Mouse (Mus musculus) hindbrain, embryonic 15.5 days (tissue): Measurements from ENCODE around the gene Prr5l. TPM values are rescaled to one million over a fixed set of nuclear protein-coding genes. Genes with fewer than 3 reads are reported as not detected.
A peak's percentile ranks its signal among the peaks of the same experiment; 100 is the strongest.

ENCODE experiments used
- ATAC-seq: fragments of 200-750 bp; cut with Nextera tagmentation; 2 replicates; pipeline ENCODE4 v1.8.0; 2017; ENCODE audit warnings: low read depth, moderate number of reproducible peaks, moderate TSS enrichment; ENCODE audit not compliant: low FRiP score
- H3K27ac ChIP-seq: fragments of 300-500 bp; sonication (generic); replicated peaks from 2 replicates; pipeline ENCODE4 v1.5.1; 2015; ENCODE audit warnings: mild to moderate bottlenecking, inconsistent platforms
- H3K27me3 ChIP-seq: fragments of 300-500 bp; sonication (generic); 2 replicates; pipeline ENCODE4 v1.6.1; 2015; ENCODE audit warnings: control low read depth, inconsistent platforms
- H3K36me3 ChIP-seq: fragments of 300-500 bp; sonication (generic); 2 replicates; pipeline ENCODE4 v1.6.1; 2015; ENCODE audit warnings: control low read depth, inconsistent platforms
- H3K4me1 ChIP-seq: fragments of 300-500 bp; sonication (generic); replicated peaks from 2 replicates; pipeline ENCODE4 v1.6.1; 2015; ENCODE audit warnings: control low read depth, inconsistent platforms
- H3K4me2 ChIP-seq: fragments of 300-500 bp; sonication (generic); 2 replicates; pipeline ENCODE4 v1.6.1; 2015; ENCODE audit warnings: moderate library complexity, mild to moderate bottlenecking, inconsistent platforms
- H3K4me3 ChIP-seq: fragments of 300-500 bp; sonication (generic); 2 replicates; pipeline ENCODE4 v1.5.1; 2015; ENCODE audit warnings: mild to moderate bottlenecking, inconsistent platforms
- H3K9ac ChIP-seq: fragments of 300-500 bp; sonication (generic); 2 replicates; pipeline ENCODE4 v1.6.1; 2015; ENCODE audit warnings: inconsistent platforms
- H3K9me3 ChIP-seq: fragments of 300-500 bp; sonication (generic); 2 replicates; pipeline ENCODE4 v1.6.1; 2016; ENCODE audit warnings: control low read depth, inconsistent platforms
- whole genome bisulfite sequencing: fragments of 180-500 bp; shearing (Covaris S2); methylation state at CpG from one replicate; pipeline ENCODE4 v1.1.7; 2015; 5-methylcytosine and 5-hydroxymethylcytosine counted together
- polyA plus RNA-seq: library from polyadenylated mRNA; unstranded; fragments of >200 nt; fragmentation: Nextera tagmentation; extraction: Ambion mirVana; gene quantifications from 2 replicates; pipeline ENCODE4 v1.2.1, GENCODE M21; 2015

Prr5l gene
- polyA plus RNA-seq, 1 experiment from 2014 or later = 5.9 TPM

DNA sequence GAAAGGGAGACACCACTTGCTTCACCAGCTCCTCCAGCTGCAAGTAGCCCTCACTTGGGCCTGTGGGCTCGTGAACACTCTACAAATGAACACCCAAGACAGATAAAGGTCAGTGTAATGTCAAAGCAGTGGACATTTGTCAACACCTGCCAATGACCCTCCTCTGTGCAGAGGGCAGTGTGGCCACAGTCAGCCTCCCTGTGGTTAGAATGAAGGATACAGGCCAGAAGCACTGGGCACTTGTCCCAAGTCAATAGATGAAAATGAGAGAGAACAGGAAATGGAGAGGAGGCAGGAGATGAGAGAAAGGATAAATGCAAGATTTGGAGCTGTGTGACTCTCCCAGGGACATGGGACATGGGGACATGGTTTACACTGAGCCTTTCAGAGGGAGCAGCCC is 153.4 kb downstream of the Prr5l start:
- H3K27ac ChIP-seq = no peak overlapping the region
- H3K9ac ChIP-seq = no peak overlapping the region
- H3K4me3 ChIP-seq = no peak overlapping the region
- no peak for ATAC-seq
- H3K36me3 ChIP-seq = no peaks in the 10 kb centered on the region
- 53% methylated on average over 1 of the region's 1 CpGs for WGBS
- H3K27me3 ChIP-seq = no peaks in the 10 kb centered on the region
- H3K4me2 ChIP-seq = no peak overlapping the region
- H3K4me1 ChIP-seq = peaks cover 4% of the 10 kb centered on the region
- H3K9me3 ChIP-seq = no peaks in the 10 kb centered on the region

DNA sequence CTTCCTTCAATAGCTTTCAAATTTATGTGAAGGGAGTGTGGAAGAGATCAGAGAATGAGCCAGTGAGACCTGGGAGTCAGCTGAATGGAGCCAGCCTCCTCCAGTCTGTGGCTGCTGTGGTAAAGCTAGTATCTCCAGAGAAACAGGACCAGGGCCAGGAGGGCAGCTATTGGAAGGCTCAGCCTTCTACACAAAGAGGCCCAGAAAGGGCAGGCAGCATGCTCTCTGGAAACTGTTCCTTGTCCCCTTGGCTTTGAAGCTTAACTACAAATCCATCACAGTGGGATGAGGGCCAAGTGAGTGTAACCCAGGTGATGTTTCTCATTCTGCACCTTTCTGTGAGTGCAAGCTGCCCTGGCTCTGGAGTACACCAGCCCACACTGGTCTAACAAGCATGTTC is 155.0 kb downstream of the Prr5l start:
- no peaks in the 10 kb centered on the region for H3K9me3 ChIP-seq
- no peak overlapping the region for H3K27ac ChIP-seq
- ATAC-seq = no peak
- H3K4me1 ChIP-seq = peaks cover 15% of the 10 kb centered on the region
- no peaks in the 10 kb centered on the region for H3K36me3 ChIP-seq
- H3K4me2 ChIP-seq = no peak overlapping the region
- H3K4me3 ChIP-seq = no peak overlapping the region
- no peaks in the 10 kb centered on the region for H3K27me3 ChIP-seq
- no peak overlapping the region for H3K9ac ChIP-seq

DNA sequence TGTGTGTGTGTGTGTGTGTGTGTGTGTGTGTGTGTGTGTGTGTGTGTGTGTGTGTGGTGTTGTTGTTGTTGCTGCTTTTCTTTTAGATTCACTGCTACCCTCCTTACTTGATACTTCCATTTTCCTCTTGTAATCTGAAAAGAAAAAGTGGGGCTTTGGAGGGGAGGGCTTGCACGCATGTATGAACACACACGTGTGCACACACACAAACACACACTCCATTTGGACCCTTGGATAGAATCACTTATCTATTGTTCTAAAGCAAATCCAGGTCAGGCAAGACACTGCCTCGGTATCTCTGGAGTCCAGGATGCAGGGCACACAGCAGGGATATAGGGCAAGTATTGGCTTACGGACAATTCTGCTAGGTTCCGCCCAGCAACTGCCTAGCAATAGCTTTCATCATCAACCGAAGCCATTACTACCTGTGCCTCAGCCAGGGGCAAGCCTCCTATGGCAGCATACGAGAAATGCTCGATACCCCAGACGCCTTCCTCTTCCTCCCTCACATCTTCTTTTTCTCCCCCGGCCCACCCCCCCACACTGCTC is 159.4 kb downstream of the Prr5l start:
- no peak overlapping the region for H3K4me2 ChIP-seq
- H3K9ac ChIP-seq = no peak overlapping the region
- H3K27me3 ChIP-seq = no peaks in the 10 kb centered on the region
- H3K4me1 ChIP-seq = peaks cover 17% of the 10 kb centered on the region
- no peak overlapping the region; the same call in 1 of the 2 replicates for H3K27ac ChIP-seq
- H3K9me3 ChIP-seq = no peaks in the 10 kb centered on the region
- WGBS = 39% methylated on average over 10 of the region's 10 CpGs
- no peak overlapping the region for H3K4me3 ChIP-seq
- H3K36me3 ChIP-seq = no peaks in the 10 kb centered on the region
- ATAC-seq = no peak

DNA sequence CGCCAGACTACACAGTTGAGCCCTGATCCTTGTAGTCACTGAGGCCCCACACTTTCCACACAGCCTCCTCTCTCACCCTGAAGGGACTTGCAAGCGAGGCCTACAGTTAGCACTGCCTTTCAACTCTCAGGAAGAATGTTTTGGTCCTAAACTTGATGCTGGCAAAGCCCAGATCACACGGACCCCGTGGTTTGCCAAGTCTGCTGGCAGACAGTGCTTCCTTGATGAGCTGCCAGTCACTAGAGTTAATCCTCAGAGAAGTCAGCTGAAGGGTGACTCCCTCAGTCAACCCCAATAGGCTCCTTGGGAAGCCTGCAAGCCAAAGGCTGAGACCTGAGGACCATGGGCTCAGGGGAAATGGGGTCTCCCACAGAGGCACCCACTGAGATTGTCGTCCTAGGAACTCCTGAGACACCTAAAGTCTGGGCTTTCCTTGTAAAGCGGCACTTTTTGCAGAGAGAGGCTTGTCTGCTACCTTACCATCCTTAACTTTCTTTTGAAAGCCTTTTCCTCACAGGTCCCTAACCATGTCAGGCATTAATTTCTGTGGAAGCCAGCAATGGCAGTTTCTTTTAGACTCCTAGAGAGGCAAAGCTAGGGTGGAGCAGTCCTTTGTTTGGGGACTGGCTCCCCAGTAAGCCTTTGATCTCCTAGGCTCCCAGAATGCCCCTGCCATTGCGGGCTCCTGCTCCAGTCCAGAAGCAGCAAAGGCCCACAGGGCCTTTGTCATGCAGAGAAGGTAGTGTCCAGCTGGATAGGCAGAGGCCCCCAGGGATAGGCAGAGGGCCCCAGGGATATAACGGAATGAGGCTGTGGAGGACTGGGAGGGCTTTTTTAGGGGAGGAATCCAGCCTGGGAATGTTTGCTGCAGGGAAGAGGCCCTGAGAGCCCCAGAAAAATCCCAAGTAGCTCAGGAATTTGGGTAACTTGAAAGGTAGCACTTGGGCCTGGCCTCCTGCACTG is 160.2 kb downstream of the Prr5l start:
- Histone ChIP-seq H3K27ac (peak overlapping the region; percentile 63), H3K27me3 (no peaks in the 10 kb centered on the region), H3K4me1 (peaks cover 17% of the 10 kb centered on the region), H3K9ac (no peak overlapping the region), H3K4me2 (no peak overlapping the region), H3K9me3 (no peaks in the 10 kb centered on the region), H3K36me3 (no peaks in the 10 kb centered on the region), H3K4me3 (no peak overlapping the region)
- peak; percentile 75 for ATAC-seq
- WGBS = 27% methylated on average over 8 of the region's 8 CpGs

DNA sequence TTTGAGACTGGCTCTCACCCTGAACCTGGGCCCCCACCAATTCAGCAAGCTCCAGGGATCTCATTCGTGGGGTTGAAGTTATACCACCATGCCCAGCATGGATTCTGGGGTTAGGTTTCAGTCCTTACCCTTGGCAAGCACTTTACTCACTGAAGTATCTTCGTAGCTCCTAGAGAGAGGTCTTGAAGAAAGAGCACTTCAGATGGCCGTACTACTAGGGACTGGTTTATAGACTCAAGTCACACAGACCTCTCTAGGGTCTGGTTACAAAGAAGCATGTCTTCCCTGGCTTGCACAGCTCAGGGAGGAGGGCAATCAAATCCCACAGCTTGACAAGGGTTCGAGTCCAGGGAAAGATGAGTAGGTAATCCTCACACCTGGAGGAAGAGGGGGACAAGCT is 161.0 kb downstream of the Prr5l start:
- WGBS = 88% methylated on average over 4 of the region's 4 CpGs
- no peaks in the 10 kb centered on the region for H3K36me3 ChIP-seq
- H3K9me3 ChIP-seq = no peaks in the 10 kb centered on the region
- no peak overlapping the region for H3K9ac ChIP-seq
- no peak overlapping the region for H3K4me3 ChIP-seq
- H3K4me1 ChIP-seq = peaks cover 17% of the 10 kb centered on the region
- no peak overlapping the region for H3K4me2 ChIP-seq
- ATAC-seq = no peak
- H3K27me3 ChIP-seq = no peaks in the 10 kb centered on the region
- H3K27ac ChIP-seq = 0 out of 2 replicates have a peak overlapping the region, but pooled peaks have one; percentile 63

DNA sequence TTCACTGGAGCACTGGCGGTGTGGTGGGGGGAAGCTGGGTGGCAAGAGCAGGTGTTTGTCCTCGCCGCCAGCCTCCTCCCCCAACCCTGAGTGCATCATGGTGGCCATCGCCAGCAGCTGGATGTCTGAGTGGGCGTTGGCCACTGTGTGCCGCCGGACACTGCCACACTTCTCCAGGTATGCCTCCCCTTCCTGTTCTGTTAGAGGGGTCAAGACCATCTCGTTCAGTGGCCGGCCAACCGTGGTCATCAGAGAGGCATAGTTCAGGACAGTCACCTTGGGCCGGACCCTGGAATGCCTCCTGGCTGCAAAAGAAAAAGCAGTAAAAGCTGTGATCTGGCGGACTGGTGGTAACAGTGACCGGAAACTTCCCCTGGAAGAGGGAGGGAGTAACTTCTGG is 165.7 kb downstream of the Prr5l start:
- H3K27ac ChIP-seq = no peak overlapping the region
- no peaks in the 10 kb centered on the region for H3K9me3 ChIP-seq
- H3K4me1 ChIP-seq = peaks cover 1% of the 10 kb centered on the region; the same call in 1 of the 2 replicates
- no peak overlapping the region for H3K4me2 ChIP-seq
- no peaks in the 10 kb centered on the region for H3K27me3 ChIP-seq
- no peaks in the 10 kb centered on the region for H3K36me3 ChIP-seq
- no peak overlapping the region for H3K9ac ChIP-seq
- 99% methylated on average over 13 of the region's 13 CpGs for WGBS
- H3K4me3 ChIP-seq = no peak overlapping the region
- no peak for ATAC-seq

DNA sequence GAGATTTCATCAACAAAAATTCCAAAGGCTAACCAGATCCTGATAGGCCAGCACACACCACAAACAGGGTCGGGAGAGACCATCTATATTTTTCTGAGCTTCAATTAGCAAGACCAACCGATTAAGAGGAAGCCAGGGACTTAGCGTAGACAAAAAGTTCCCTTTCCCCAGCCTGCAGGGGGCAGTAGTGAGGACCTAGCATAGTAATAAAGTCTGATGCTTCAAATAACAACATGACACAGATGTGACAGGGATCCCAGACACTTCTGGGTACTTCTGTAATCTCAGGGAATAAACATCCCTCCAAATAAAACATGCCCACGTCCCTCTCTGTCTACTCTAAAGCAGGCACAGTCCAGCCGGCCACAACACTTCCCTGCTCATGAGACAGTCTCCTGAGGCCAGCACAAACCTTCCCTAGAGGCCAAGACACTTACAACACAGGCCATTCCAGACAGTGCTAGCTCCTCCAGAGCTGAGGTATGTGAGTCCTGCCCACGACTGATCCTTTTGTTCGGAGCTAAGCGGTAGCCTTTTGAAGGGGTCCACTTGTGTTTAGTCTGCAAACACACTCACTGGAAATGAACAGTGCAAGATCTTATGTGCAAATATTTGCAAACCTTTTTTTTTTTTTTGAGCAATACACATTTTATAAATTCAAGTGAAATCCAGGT is 167.0 kb downstream of the Prr5l start:
- Histone ChIP-seq H3K27me3 (no peaks in the 10 kb centered on the region), H3K27ac (no peak overlapping the region), H3K9me3 (no peaks in the 10 kb centered on the region), H3K9ac (no peak overlapping the region), H3K4me1 (no peaks in the 10 kb centered on the region), H3K4me3 (no peak overlapping the region), H3K4me2 (no peak overlapping the region), H3K36me3 (no peaks in the 10 kb centered on the region)
- 81% methylated on average over 8 of the region's 8 CpGs for WGBS
- no peak for ATAC-seq

DNA sequence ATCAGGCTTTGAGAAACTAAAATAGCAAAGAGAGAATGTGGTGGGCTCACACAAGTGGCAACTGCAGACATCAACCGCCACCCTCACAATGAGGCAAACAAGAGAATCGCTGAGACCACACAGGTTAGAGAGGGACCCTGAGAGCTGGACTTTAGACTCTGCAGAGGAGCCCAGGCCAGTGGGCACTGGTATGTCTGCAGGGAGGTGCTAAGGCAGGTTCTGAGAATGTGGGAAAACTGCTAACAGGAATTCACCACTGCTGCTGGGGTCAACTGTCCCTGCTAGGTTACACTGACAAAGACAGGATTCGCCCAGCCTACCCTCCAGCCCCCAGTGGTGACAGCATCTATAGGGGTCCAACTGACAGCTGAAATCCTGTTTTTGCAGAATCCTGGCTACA is 171.2 kb downstream of the Prr5l start:
- Histone ChIP-seq H3K4me3 (no peak overlapping the region), H3K4me1 (no peaks in the 10 kb centered on the region), H3K4me2 (no peak overlapping the region), H3K9me3 (no peaks in the 10 kb centered on the region), H3K36me3 (no peaks in the 10 kb centered on the region), H3K9ac (no peak overlapping the region), H3K27me3 (no peaks in the 10 kb centered on the region), H3K27ac (no peak overlapping the region)
- WGBS = 86% methylated on average over 3 of the region's 3 CpGs
- no peak for ATAC-seq

DNA sequence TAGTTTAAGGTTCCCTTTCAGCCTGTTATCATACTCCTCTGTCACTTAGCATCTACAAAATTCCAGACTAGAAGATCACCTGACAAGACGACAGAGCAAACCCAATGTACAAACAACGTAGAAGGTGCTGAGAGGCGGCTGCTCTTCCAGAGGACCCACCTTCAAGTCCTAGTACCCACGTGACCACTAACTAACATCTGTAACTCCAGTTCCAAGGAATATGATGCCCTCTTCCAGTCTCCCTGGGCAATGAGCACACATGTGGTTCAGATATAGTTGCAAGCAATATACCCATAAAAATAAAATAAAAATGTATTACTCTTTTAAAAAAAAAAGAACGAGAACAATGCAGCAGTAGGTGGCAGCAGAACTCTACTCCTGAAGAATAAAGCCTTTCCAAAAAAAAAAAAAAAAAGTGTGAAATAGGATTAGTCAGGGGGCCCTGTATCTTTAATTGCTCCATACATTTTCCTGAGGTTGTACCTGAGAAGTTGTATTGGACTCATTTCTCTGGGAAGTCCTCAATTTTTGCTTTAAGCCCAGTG is 176.8 kb downstream of the Prr5l start:
- WGBS = 54% methylated on average over 5 of the region's 5 CpGs
- no peak overlapping the region for H3K9ac ChIP-seq
- H3K4me3 ChIP-seq = no peak overlapping the region
- ATAC-seq = no peak
- no peak overlapping the region for H3K27ac ChIP-seq
- no peaks in the 10 kb centered on the region for H3K4me1 ChIP-seq
- H3K27me3 ChIP-seq = no peaks in the 10 kb centered on the region
- H3K4me2 ChIP-seq = no peak overlapping the region
- no peaks in the 10 kb centered on the region for H3K36me3 ChIP-seq
- no peaks in the 10 kb centered on the region for H3K9me3 ChIP-seq

DNA sequence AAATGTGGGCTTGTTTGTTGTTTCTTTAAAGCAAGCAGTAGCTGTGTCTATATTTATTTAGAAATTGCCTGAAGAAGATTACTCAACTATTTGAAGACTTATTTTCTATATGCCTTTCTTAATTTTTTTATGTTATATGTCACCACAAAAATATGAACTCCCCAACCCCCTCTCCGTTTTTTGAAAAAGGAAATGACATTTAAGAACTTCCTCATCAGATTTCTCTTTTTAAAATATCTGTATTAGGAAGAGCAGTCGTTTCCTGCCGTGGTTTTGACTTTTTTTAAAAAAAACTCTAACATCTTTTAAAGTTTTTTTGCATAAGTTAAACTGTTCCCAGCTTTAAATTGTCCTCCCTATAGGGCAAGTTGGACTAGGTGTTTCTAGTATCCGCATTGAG is 183.5 kb downstream of the Prr5l start:
- 87% methylated on average over 4 of the region's 4 CpGs for WGBS
- peaks cover 12% of the 10 kb centered on the region for H3K36me3 ChIP-seq
- no peak for ATAC-seq

DNA sequence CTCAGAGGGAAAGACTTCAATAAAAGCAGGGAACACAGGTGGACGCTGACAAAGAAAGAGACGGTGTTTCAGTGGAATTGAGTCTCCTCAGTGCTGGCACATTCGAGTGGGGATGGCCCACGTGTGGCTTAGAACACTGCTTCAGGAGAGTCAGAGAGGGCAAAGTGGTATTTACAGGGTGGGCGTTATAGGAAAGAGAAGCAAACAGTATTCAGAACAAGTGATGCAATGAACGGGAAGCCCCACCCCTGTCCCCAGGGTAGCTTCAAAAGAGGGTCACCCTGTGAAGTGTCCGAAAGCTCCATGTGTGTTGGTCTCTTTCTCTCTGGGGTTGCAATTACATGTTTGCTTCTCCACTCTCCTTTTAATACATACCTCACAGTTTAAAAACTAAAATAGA is 187.2 kb downstream of the Prr5l start:
- Histone ChIP-seq H3K27ac (no peak overlapping the region), H3K9ac (no peak overlapping the region), H3K4me2 (no peak overlapping the region), H3K36me3 (peaks cover 24% of the 10 kb centered on the region), H3K9me3 (no peaks in the 10 kb centered on the region), H3K4me3 (no peak overlapping the region), H3K4me1 (no peaks in the 10 kb centered on the region), H3K27me3 (no peaks in the 10 kb centered on the region)
- no peak for ATAC-seq
- WGBS = 88% methylated on average over 7 of the region's 7 CpGs

More for the DNA sequence above, 183.5 kb downstream of the Prr5l start:
- Histone ChIP-seq H3K4me3 (no peak overlapping the region), H3K27me3 (no peaks in the 10 kb centered on the region), H3K4me1 (no peaks in the 10 kb centered on the region), H3K9ac (no peak overlapping the region), H3K9me3 (no peaks in the 10 kb centered on the region), H3K4me2 (no peak overlapping the region), H3K27ac (no peak overlapping the region)
